Mouse (Mus musculus): ENCODE measurements around the gene Gstp3. TPM values are rescaled to one million over a fixed set of nuclear protein-coding genes. Genes with fewer than 3 reads are reported as not detected.

Gstp3 gene
- not detected for polyA plus RNA-seq (2015; fragmentation: Illumina TruSeq; extraction: RNeasy Lipid Tissue Mini Kit (QIAGEN cat#74804); ENCODE audit: low read depth, low replicate concordance)

DNA sequence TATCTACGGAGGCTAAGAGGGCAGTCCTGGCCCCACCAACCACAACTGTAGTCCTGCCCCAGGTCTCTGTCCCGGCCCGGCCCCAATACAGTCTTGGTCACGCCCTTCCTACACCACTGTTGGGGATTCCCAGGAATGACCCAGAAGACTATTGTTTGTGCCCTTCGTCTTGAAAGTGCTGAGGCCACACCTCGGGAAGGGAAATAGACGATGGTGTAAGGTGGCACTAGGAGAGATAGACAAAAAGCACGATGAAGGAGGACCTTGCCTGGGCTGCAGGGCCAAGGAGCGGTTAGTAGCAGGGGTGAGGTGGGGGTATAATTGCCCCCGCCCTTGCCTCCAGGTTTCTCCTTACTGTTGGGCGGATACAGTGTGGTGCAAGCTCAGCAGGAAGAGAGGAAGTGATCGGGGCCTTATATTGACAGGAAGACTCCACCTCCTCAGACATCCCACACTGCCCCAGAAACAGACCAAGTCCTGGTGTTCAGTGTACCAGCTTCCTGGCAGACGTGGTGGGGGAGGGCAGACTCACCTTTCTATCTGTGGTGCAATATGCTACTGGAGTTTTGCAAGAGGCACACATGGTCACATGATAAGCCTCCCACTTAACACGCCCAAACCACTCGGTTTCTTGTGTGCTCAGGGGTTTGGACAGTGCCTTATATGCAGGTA lies at the start of gene Gstp3:
Gene Gstp3, minus strand, starts transcription at position 501 of the 672 bp plus-strand sequence.

DNA sequence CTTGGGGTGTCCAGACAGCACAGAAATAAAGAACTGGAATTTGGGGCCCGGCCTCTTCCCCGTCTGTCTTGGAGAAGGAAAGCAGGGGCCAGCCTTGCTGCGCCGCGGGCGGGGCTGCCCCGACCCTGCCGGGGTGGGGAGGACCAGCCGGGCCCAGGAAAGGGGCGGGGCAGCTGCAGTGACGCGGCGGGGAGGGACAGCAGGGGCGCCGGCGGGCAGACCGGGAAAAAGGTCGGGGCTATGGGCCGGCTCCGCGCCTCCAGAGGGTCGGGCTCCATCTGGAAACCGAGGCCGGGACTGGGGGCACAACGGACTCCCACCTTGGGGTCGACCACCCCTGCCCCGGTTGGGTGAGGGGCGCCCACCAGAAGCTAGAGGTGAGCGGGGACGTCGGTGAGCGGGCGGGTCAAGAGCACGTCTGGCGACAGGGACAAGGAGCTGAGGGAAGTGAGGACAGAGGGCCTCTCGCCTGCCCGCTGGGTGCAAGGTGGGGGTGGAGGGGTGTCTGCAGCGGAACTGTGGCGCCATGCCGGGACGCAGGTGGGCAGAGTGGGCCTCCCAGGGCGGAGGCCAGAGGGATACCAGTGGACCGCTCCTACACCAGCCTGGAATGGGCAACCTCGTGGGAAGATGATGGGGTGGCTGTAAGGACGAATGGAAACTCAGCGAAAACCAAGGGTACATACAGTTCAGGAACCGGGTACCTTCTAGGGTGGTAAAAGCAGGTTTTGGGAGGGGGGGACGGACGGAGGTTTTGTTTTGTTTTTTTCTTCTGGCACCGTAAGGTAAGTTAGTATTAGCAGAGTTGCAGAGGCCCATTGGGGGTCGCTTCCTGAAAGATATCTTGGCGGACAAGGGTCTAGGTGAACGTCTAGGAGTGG lies 40.7 kb upstream of the Gstp3 start, which contains the start of gene Pitpnm1:
Gene Pitpnm1, plus strand, starts transcription at position 162 of the 881 bp plus-strand sequence.

DNA sequence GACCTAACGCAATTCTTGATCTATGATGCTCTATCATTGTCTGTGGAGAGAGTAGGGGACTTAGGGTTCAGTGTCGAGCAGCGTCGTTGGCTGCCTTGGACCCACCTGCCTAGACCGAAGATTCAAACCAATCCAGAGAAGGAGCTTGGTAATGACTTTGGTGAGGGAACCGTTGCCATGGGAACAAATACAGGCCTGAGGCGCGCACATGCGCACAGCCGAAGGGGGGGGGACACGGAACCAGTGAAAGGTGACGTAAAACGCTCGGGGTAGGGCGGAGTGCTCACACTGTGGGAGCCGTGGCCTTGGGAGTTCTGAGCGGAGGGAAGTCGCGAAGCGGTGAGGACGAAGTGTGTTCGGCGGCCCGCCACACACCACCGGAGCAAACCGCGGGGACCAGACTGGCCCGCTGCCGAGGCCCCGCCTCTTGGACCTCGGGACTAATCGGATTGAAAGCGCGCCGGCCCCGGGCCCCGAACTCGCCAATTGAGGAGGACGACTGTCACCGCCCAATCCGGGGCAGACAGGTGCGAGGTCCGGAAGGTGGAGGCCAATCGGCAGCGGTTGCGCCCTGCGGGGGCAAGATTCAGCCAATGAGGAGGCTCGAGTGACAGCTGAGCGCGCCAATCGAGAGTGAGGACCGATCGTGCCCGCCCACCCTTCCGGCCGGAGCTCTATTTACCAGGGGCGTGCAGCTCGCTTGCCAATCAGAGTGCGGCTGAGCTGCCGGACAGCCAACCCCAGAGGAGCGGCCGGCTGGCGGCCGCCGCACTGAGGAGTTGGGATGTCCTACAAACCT lies 37.5 kb upstream of the Gstp3 start, which contains the start of gene Cdk2ap2:
Gene Cdk2ap2, plus strand, starts transcription at position 541 of the 799 bp plus-strand sequence.

DNA sequence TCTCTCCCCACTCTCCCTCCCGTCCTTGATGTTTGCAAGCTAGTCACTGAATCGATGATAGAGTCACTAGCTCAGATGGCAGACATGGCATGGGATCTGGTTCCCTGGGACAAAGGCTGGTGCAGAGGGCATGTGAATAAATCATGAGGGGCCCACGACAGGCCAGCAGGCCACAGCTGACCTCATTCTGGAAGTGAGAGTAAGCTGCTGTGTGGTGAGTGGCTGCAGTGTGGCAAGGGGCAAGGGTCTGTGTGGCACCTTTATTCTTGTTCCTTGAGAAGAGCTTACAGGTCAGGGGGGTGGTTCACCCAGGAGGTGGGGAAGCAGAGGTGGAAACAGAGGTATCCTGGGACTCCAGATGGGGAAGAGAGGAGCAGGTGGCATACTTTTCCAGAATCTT lies 22.0 kb upstream of the Gstp3 start, which contains the start of gene Cabp2:
Gene Cabp2, plus strand, starts transcription at position 185 of the 400 bp plus-strand sequence.

DNA sequence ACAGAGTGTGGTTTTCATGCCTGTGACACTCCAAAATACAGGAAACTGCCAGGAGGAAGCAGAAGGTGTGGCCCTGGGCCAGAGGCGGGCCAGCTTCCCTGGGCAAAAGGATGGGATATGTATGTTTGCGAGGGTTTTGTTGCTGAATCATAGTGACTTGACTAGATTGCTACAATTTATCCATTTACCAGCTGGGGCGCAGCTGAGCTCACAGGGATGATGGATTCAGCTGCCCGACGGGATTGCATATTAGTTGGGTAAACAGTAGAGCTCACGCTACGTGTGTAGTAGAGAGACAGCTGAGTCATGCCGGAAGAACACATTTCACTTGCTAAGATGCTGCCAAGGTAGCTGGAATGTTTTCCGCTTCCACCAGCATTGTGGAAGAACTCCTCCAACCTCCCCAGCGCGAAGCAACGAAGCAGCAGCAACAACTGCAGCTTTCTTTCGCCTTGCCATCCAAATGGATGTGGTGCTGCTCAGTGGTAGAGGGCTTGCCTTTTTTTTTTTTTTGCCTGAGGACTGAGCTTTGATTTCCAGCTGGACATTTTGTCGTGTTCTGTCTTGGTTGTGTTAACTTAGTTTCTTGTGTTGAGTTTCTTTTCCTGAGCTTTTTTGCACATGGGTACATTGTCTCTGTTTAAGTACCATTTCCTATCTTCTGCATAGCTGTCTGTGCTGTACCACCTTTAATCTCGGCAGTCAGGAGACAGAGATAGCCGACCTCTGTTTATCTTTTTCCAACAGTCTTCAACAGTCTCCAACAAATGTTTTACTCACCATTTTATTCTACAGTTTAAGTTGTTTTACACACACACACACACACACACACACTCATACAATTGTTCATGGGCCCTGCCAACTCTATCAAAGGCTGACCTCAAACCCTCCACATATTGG lies 13.2 kb downstream of the Gstp3 start, which contains the start of gene Gstp2:
Gene Gstp2, minus strand, starts transcription at position 58 of the 900 bp plus-strand sequence.

DNA sequence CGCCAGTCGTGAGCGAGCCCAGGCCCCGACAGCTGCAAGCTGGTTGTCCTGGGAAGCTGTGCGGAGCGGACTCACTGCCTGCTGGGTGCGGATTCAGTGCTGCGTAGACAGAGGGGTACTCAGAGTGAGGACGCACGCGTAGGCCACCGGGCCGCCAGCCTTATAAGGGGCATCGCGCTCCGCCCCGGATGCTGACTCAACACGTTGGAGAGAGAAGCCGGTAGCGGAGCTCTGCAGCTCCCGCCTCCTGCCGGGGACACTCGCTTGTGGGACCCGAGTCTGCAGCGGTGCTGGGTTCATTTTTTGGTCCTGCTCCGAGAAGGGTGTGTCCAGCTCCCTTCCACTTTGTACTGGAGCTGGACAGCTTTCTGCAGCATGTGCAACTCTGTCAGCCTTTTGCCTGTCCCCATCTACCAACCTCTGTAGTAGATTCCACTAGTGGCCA lies 21.6 kb downstream of the Gstp3 start, which contains the start of gene Gstp1:
Gene Gstp1, minus strand, starts transcription at position 198 of the 445 bp plus-strand sequence.

DNA sequence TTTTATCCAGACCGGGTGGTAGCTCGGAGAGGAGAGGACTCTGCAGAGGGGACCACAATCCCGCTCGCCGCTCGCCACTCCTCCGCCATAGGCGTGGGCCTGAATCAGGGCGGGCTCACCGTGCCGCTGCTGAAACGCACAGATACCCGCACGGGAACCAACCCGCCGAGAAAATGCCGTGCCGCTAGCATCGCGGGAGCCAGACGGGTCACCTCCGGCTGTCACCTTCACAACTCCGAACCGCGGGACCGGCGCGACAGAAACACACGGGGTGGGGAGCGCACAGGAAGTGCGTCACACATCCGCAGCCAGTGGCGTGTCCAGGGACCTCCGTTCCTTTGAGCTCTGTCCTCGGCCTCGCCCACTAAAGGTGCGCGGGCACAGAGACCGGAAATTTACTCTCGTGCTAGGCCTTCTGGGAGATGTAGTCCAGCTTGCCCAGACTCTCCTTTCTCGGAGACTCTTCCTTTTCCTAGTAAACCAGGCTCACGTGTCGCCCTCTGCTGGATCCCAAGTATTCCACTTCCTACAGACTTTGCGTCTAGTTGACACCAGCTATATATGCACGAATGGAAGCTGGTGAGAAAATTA lies 46.8 kb downstream of the Gstp3 start, which contains the start of gene Ndufv1:
Gene Ndufv1, minus strand, starts transcription at position 375 of the 591 bp plus-strand sequence.

Other genes starting within 250 kb of the Gstp3 start
- gene Chka, start 207.8 kb downstream of the Gstp3 start, polyA plus RNA-seq (2015; fragmentation: Illumina TruSeq; extraction: RNeasy Lipid Tissue Mini Kit (QIAGEN cat#74804); ENCODE audit: low read depth, low replicate concordance) = 82.1 TPM
- 14.5 TPM for gene Tcirg1, start 152.4 kb downstream of the Gstp3 start, polyA plus RNA-seq (2015; fragmentation: Illumina TruSeq; extraction: RNeasy Lipid Tissue Mini Kit (QIAGEN cat#74804); ENCODE audit: low read depth, low replicate concordance)
- 305 TPM for gene Ndufs8, start 146.8 kb downstream of the Gstp3 start, polyA plus RNA-seq (2015; fragmentation: Illumina TruSeq; extraction: RNeasy Lipid Tissue Mini Kit (QIAGEN cat#74804); ENCODE audit: low read depth, low replicate concordance)
- 4.3 TPM for gene Aldh3b1, start 129.8 kb downstream of the Gstp3 start, polyA plus RNA-seq (2015; fragmentation: Illumina TruSeq; extraction: RNeasy Lipid Tissue Mini Kit (QIAGEN cat#74804); ENCODE audit: low read depth, low replicate concordance)
- gene Unc93b1, start 124.4 kb downstream of the Gstp3 start, polyA plus RNA-seq (2015; fragmentation: Illumina TruSeq; extraction: RNeasy Lipid Tissue Mini Kit (QIAGEN cat#74804); ENCODE audit: low read depth, low replicate concordance) = 16.0 TPM
- gene Aldh3b3, start 100.9 kb downstream of the Gstp3 start, polyA plus RNA-seq (2015; fragmentation: Illumina TruSeq; extraction: RNeasy Lipid Tissue Mini Kit (QIAGEN cat#74804); ENCODE audit: low read depth, low replicate concordance) = not detected
- gene Aldh3b2, start 87.2 kb downstream of the Gstp3 start, polyA plus RNA-seq (2015; fragmentation: Illumina TruSeq; extraction: RNeasy Lipid Tissue Mini Kit (QIAGEN cat#74804); ENCODE audit: low read depth, low replicate concordance) = 1.4 TPM
- 4.0 TPM for gene Acy3, start 73.0 kb downstream of the Gstp3 start, polyA plus RNA-seq (2015; fragmentation: Illumina TruSeq; extraction: RNeasy Lipid Tissue Mini Kit (QIAGEN cat#74804); ENCODE audit: low read depth, low replicate concordance)
- gene Tbx10, start 66.8 kb downstream of the Gstp3 start, polyA plus RNA-seq (2015; fragmentation: Illumina TruSeq; extraction: RNeasy Lipid Tissue Mini Kit (QIAGEN cat#74804); ENCODE audit: low read depth, low replicate concordance) = not detected
- gene Nudt8, start 59.0 kb downstream of the Gstp3 start, polyA plus RNA-seq (2015; fragmentation: Illumina TruSeq; extraction: RNeasy Lipid Tissue Mini Kit (QIAGEN cat#74804); ENCODE audit: low read depth, low replicate concordance) = 15.1 TPM
- 2.0 TPM for gene Gm49405, start 58.9 kb downstream of the Gstp3 start, polyA plus RNA-seq (2015; fragmentation: Illumina TruSeq; extraction: RNeasy Lipid Tissue Mini Kit (QIAGEN cat#74804); ENCODE audit: low read depth, low replicate concordance)
- 5.7 TPM for gene Doc2g, start 56.3 kb downstream of the Gstp3 start, polyA plus RNA-seq (2015; fragmentation: Illumina TruSeq; extraction: RNeasy Lipid Tissue Mini Kit (QIAGEN cat#74804); ENCODE audit: low read depth, low replicate concordance)
- gene Ndufv1, start 46.8 kb downstream of the Gstp3 start, polyA plus RNA-seq (2015; fragmentation: Illumina TruSeq; extraction: RNeasy Lipid Tissue Mini Kit (QIAGEN cat#74804); ENCODE audit: low read depth, low replicate concordance) = 236 TPM
- 465 TPM for gene Gstp1, start 21.6 kb downstream of the Gstp3 start, polyA plus RNA-seq (2015; fragmentation: Illumina TruSeq; extraction: RNeasy Lipid Tissue Mini Kit (QIAGEN cat#74804); ENCODE audit: low read depth, low replicate concordance)
- 1.5 TPM for gene Gstp2, start 13.5 kb downstream of the Gstp3 start, polyA plus RNA-seq (2015; fragmentation: Illumina TruSeq; extraction: RNeasy Lipid Tissue Mini Kit (QIAGEN cat#74804); ENCODE audit: low read depth, low replicate concordance)
- not detected for gene Cabp2, start 22.0 kb upstream of the Gstp3 start, polyA plus RNA-seq (2015; fragmentation: Illumina TruSeq; extraction: RNeasy Lipid Tissue Mini Kit (QIAGEN cat#74804); ENCODE audit: low read depth, low replicate concordance)
- 37.6 TPM for gene Cdk2ap2, start 37.6 kb upstream of the Gstp3 start, polyA plus RNA-seq (2015; fragmentation: Illumina TruSeq; extraction: RNeasy Lipid Tissue Mini Kit (QIAGEN cat#74804); ENCODE audit: low read depth, low replicate concordance)
- 122 TPM for gene Pitpnm1, start 40.4 kb upstream of the Gstp3 start, polyA plus RNA-seq (2015; fragmentation: Illumina TruSeq; extraction: RNeasy Lipid Tissue Mini Kit (QIAGEN cat#74804); ENCODE audit: low read depth, low replicate concordance)
- gene Aip, start 66.3 kb upstream of the Gstp3 start, polyA plus RNA-seq (2015; fragmentation: Illumina TruSeq; extraction: RNeasy Lipid Tissue Mini Kit (QIAGEN cat#74804); ENCODE audit: low read depth, low replicate concordance) = 183 TPM
- 0.10 TPM for gene Gpr152, start 80.2 kb upstream of the Gstp3 start, polyA plus RNA-seq (2015; fragmentation: Illumina TruSeq; extraction: RNeasy Lipid Tissue Mini Kit (QIAGEN cat#74804); ENCODE audit: low read depth, low replicate concordance)
- gene Cabp4, start 84.5 kb upstream of the Gstp3 start, polyA plus RNA-seq (2015; fragmentation: Illumina TruSeq; extraction: RNeasy Lipid Tissue Mini Kit (QIAGEN cat#74804); ENCODE audit: low read depth, low replicate concordance) = not detected
- 127 TPM for gene Coro1b, start 89.0 kb upstream of the Gstp3 start, polyA plus RNA-seq (2015; fragmentation: Illumina TruSeq; extraction: RNeasy Lipid Tissue Mini Kit (QIAGEN cat#74804); ENCODE audit: low read depth, low replicate concordance)
- gene Ptprcap, start 94.0 kb upstream of the Gstp3 start, polyA plus RNA-seq (2015; fragmentation: Illumina TruSeq; extraction: RNeasy Lipid Tissue Mini Kit (QIAGEN cat#74804); ENCODE audit: low read depth, low replicate concordance) = 1.5 TPM
- gene Rps6kb2, start 103.8 kb upstream of the Gstp3 start, polyA plus RNA-seq (2015; fragmentation: Illumina TruSeq; extraction: RNeasy Lipid Tissue Mini Kit (QIAGEN cat#74804); ENCODE audit: low read depth, low replicate concordance) = 45.8 TPM
- 13.7 TPM for gene Carns1, start 115.9 kb upstream of the Gstp3 start, polyA plus RNA-seq (2015; fragmentation: Illumina TruSeq; extraction: RNeasy Lipid Tissue Mini Kit (QIAGEN cat#74804); ENCODE audit: low read depth, low replicate concordance)
- 1.2 TPM for gene Tbc1d10c, start 131.7 kb upstream of the Gstp3 start, polyA plus RNA-seq (2015; fragmentation: Illumina TruSeq; extraction: RNeasy Lipid Tissue Mini Kit (QIAGEN cat#74804); ENCODE audit: low read depth, low replicate concordance)
- 454 TPM for gene Ppp1ca, start 132.5 kb upstream of the Gstp3 start, polyA plus RNA-seq (2015; fragmentation: Illumina TruSeq; extraction: RNeasy Lipid Tissue Mini Kit (QIAGEN cat#74804); ENCODE audit: low read depth, low replicate concordance)
- 10.9 TPM for gene Rad9a, start 142.1 kb upstream of the Gstp3 start, polyA plus RNA-seq (2015; fragmentation: Illumina TruSeq; extraction: RNeasy Lipid Tissue Mini Kit (QIAGEN cat#74804); ENCODE audit: low read depth, low replicate concordance)
- 0.59 TPM for gene Clcf1, start 154.7 kb upstream of the Gstp3 start, polyA plus RNA-seq (2015; fragmentation: Illumina TruSeq; extraction: RNeasy Lipid Tissue Mini Kit (QIAGEN cat#74804); ENCODE audit: low read depth, low replicate concordance)
- gene AC109138.7, start 154.8 kb upstream of the Gstp3 start, polyA plus RNA-seq (2015; fragmentation: Illumina TruSeq; extraction: RNeasy Lipid Tissue Mini Kit (QIAGEN cat#74804); ENCODE audit: low read depth, low replicate concordance) = not detected
- gene Pold4, start 172.3 kb upstream of the Gstp3 start, polyA plus RNA-seq (2015; fragmentation: Illumina TruSeq; extraction: RNeasy Lipid Tissue Mini Kit (QIAGEN cat#74804); ENCODE audit: low read depth, low replicate concordance) = 29.6 TPM
- gene Ssh3, start 209.6 kb upstream of the Gstp3 start, polyA plus RNA-seq (2015; fragmentation: Illumina TruSeq; extraction: RNeasy Lipid Tissue Mini Kit (QIAGEN cat#74804); ENCODE audit: low read depth, low replicate concordance) = 58.5 TPM
- 55.6 TPM for gene Ankrd13d, start 223.6 kb upstream of the Gstp3 start, polyA plus RNA-seq (2015; fragmentation: Illumina TruSeq; extraction: RNeasy Lipid Tissue Mini Kit (QIAGEN cat#74804); ENCODE audit: low read depth, low replicate concordance)
- 184 TPM for gene Grk2, start 246.7 kb upstream of the Gstp3 start, polyA plus RNA-seq (2015; fragmentation: Illumina TruSeq; extraction: RNeasy Lipid Tissue Mini Kit (QIAGEN cat#74804); ENCODE audit: low read depth, low replicate concordance)

Measured in brain, adult 10 weeks (tissue).